Mouse (Mus musculus) large intestine, adult 2 months (tissue): ENCODE data around the gene Srebf2. TPM values are rescaled to one million over a fixed set of nuclear protein-coding genes. Genes with fewer than 3 reads are reported as not detected.

Experiments
- DNase-seq: peaks from one replicate; pipeline ENCODE4 v3.0.0-alpha.2; 2012; ENCODE audit warnings: low read depth, low spot score
- WGBS: fragments of 180-500 bp; shearing (Covaris S2); methylation state at CpG from one replicate; pipeline ENCODE4 v1.1.7; 2018; 5-methylcytosine and 5-hydroxymethylcytosine counted together
- polyA plus RNA-seq: library from polyadenylated mRNA; depleted of rRNA; stranded (reverse); fragments of >200 nt; gene quantifications from 2 replicates; pipeline ENCODE4 v1.2.3, GENCODE M21; 2012

Srebf2 gene
- polyA plus RNA-seq, 1 experiment: 113 TPM

GRCm38 (mm10) chr15:82175091-82175490, 28.1 kb downstream of the Srebf2 start:
- 95% methylated on average over 9 of the region's 9 CpGs for WGBS
- DNase-seq: no peak

- WGBS: 89% methylated on average over 7 of the region's 7 CpGs
- no peak for DNase-seq
Observed at GRCm38 (mm10) chr15:82177743-82178290, 30.8 kb downstream of the Srebf2 start.

GRCm38 (mm10) chr15:82181131-82181530, 34.1 kb downstream of the Srebf2 start:
- no peak for DNase-seq
- 99% methylated on average over 5 of the region's 5 CpGs for WGBS

GRCm38 (mm10) chr15:82182311-82182710, 35.3 kb downstream of the Srebf2 start:
- 98% methylated on average over 4 of the region's 4 CpGs for WGBS
- DNase-seq: no peak

GRCm38 (mm10) chr15:82183596-82183995, 36.6 kb downstream of the Srebf2 start:
- WGBS: 66% methylated on average over 10 of the region's 10 CpGs
- no peak for DNase-seq

GRCm38 (mm10) chr15:82184183-82184582, 37.2 kb downstream of the Srebf2 start:
- 82% methylated on average over 7 of the region's 7 CpGs for WGBS
- DNase-seq: no peak

- no peak for DNase-seq
- 73% methylated on average over 10 of the region's 10 CpGs for WGBS
Observed at GRCm38 (mm10) chr15:82184656-82185055, 37.7 kb downstream of the Srebf2 start.

GRCm38 (mm10) chr15:82185062-82185783, 38.2 kb downstream of the Srebf2 start:
- DNase-seq: no peak
- WGBS: 71% methylated on average over 14 of the region's 14 CpGs

GRCm38 (mm10) chr15:82186131-82186530, 39.1 kb downstream of the Srebf2 start:
- 94% methylated on average over 14 of the region's 14 CpGs for WGBS
- DNase-seq: no peak

- DNase-seq: no peak
- WGBS: 78% methylated on average over 5 of the region's 5 CpGs
Observed at GRCm38 (mm10) chr15:82186931-82187330, 40.0 kb downstream of the Srebf2 start.

- 87% methylated on average over 4 of the region's 4 CpGs for WGBS
- no peak for DNase-seq
Observed at GRCm38 (mm10) chr15:82187401-82187800, 40.4 kb downstream of the Srebf2 start.

- DNase-seq: no peak
- 82% methylated on average over 1 of the region's 1 CpGs for WGBS
Observed at GRCm38 (mm10) chr15:82187924-82188323, 40.9 kb downstream of the Srebf2 start.

GRCm38 (mm10) chr15:82188481-82189240, 41.7 kb downstream of the Srebf2 start:
- WGBS: 90% methylated on average over 10 of the region's 10 CpGs

GRCm38 (mm10) chr15:82192617-82193016, 45.6 kb downstream of the Srebf2 start:
- 86% methylated on average over 8 of the region's 8 CpGs for WGBS
- no peak for DNase-seq

More at GRCm38 (mm10) chr15:82188481-82189240, 41.7 kb downstream of the Srebf2 start:
- no peak for DNase-seq

- WGBS: 82% methylated on average over 12 of the region's 12 CpGs
- no peak for DNase-seq
Observed at GRCm38 (mm10) chr15:82196300-82196699, 49.3 kb downstream of the Srebf2 start.

GRCm38 (mm10) chr15:82197246-82197750, 50.3 kb downstream of the Srebf2 start:
- no peak for DNase-seq
- WGBS: 89% methylated on average over 10 of the region's 10 CpGs

GRCm38 (mm10) chr15:82197937-82198336, 51.0 kb downstream of the Srebf2 start:
- 87% methylated on average over 11 of the region's 11 CpGs for WGBS
- no peak for DNase-seq

GRCm38 (mm10) chr15:82198342-82198741, 51.4 kb downstream of the Srebf2 start:
- no peak for DNase-seq
- WGBS: 89% methylated on average over 7 of the region's 7 CpGs

GRCm38 (mm10) chr15:82199546-82199945, 52.6 kb downstream of the Srebf2 start:
- no peak for DNase-seq
- WGBS: 84% methylated on average over 12 of the region's 12 CpGs

GRCm38 (mm10) chr15:82202086-82202485, 55.1 kb downstream of the Srebf2 start:
- no peak for DNase-seq
- WGBS: 87% methylated on average over 6 of the region's 6 CpGs
